Mouse (Mus musculus): Measurements from ENCODE around the gene AI464131. TPM values are rescaled to one million over a fixed set of nuclear protein-coding genes. Genes with fewer than 3 reads are reported as not detected.
A peak's percentile ranks its signal among the peaks of the same experiment; 100 is the strongest.

Gene AI464131
- polyA plus RNA-seq, 1 experiment from 2014 or later: 1.3 TPM

GRCm38 (mm10) chr4:41522788-41523187 is 19.9 kb upstream of the AI464131 start:
- no peak overlapping the region for H3K9ac ChIP-seq
- ATAC-seq (ENCODE audit: insufficient read depth): no peak
- no peaks in the 10 kb centered on the region for H3K36me3 ChIP-seq (replicated peaks)
- H3K9me3 ChIP-seq (replicated peaks): no peaks in the 10 kb centered on the region
- no peaks in the 10 kb centered on the region for H3K4me1 ChIP-seq (replicated peaks)
- peaks cover 9% of the 10 kb centered on the region; the same call in 1 of the 2 replicates for H3K27me3 ChIP-seq
- WGBS (ENCODE audit: insufficient replicate concordance): 48% methylated on average over 5 of the region's 5 CpGs
- no peak overlapping the region for H3K4me3 ChIP-seq (replicated peaks)
- no peak overlapping the region for H3K27ac ChIP-seq (replicated peaks)
- no peak overlapping the region for H3K4me2 ChIP-seq

GRCm38 (mm10) chr4:41522136-41522535 is 19.3 kb upstream of the AI464131 start:
- no peak overlapping the region for H3K4me2 ChIP-seq
- no peak overlapping the region for H3K27ac ChIP-seq (replicated peaks)
- no peaks in the 10 kb centered on the region for H3K9me3 ChIP-seq (replicated peaks)
- no peak overlapping the region for H3K4me3 ChIP-seq (replicated peaks)
- no peaks in the 10 kb centered on the region for H3K4me1 ChIP-seq (replicated peaks)
- 73% methylated on average over 6 of the region's 6 CpGs for WGBS (ENCODE audit: insufficient replicate concordance)
- ATAC-seq (ENCODE audit: insufficient read depth): no peak
- no peak overlapping the region for H3K9ac ChIP-seq
- H3K36me3 ChIP-seq (replicated peaks): no peaks in the 10 kb centered on the region
- H3K27me3 ChIP-seq: peaks cover 7% of the 10 kb centered on the region; the same call in 1 of the 2 replicates

GRCm38 (mm10) chr4:41520641-41521040 is 17.8 kb upstream of the AI464131 start:
- WGBS (ENCODE audit: insufficient replicate concordance): 43% methylated on average over 14 of the region's 14 CpGs
- no peak overlapping the region for H3K9ac ChIP-seq
- no peak overlapping the region for H3K4me3 ChIP-seq (replicated peaks)
- no peaks in the 10 kb centered on the region for H3K4me1 ChIP-seq (replicated peaks)
- 0 out of 2 replicates have a peak, but pooled peaks cover 5% of the 10 kb centered on the region for H3K27me3 ChIP-seq
- no peak for ATAC-seq (ENCODE audit: insufficient read depth)
- H3K36me3 ChIP-seq (replicated peaks): no peaks in the 10 kb centered on the region
- H3K9me3 ChIP-seq (replicated peaks): no peaks in the 10 kb centered on the region
- H3K27ac ChIP-seq (replicated peaks): no peak overlapping the region
- no peak overlapping the region for H3K4me2 ChIP-seq

- Histone ChIP-seq H3K9ac (no peak overlapping the region), H3K9me3 (replicated peaks) (no peaks in the 10 kb centered on the region), H3K27ac (replicated peaks) (no peak overlapping the region), H3K4me3 (replicated peaks) (no peak overlapping the region), H3K4me1 (replicated peaks) (no peaks in the 10 kb centered on the region), H3K36me3 (replicated peaks) (no peaks in the 10 kb centered on the region), H3K27me3 (0 out of 2 replicates have a peak, but pooled peaks cover 12% of the 10 kb centered on the region), H3K4me2 (no peak overlapping the region)
- WGBS (ENCODE audit: insufficient replicate concordance): 74% methylated on average over 5 of the region's 5 CpGs
- ATAC-seq (ENCODE audit: insufficient read depth): no peak
These were observed 16.3 kb upstream of the AI464131 start for GRCm38 (mm10) chr4:41519195-41519594.

GRCm38 (mm10) chr4:41518349-41518748 is 15.5 kb upstream of the AI464131 start:
- 72% methylated on average over 7 of the region's 7 CpGs for WGBS (ENCODE audit: insufficient replicate concordance)
- ATAC-seq (ENCODE audit: insufficient read depth): no peak
- H3K4me3 ChIP-seq (replicated peaks): no peak overlapping the region

GRCm38 (mm10) chr4:41517233-41517632 is 14.4 kb upstream of the AI464131 start, which contains the start of gene 1110017D15Rik:
Gene 1110017D15Rik (minus strand): TSS chr4:41517333.
- Histone ChIP-seq H3K36me3 (replicated peaks) (no peaks in the 10 kb centered on the region), H3K4me3 (replicated peaks) (no peak within 1 kb of the TSS), H3K9ac (no peak within 1 kb of the TSS), H3K27me3 (peaks cover 25% of the 10 kb centered on the region), H3K27ac (replicated peaks) (no peak within 1 kb of the TSS), H3K9me3 (replicated peaks) (no peaks in the 10 kb centered on the region), H3K4me2 (no peak within 1 kb of the TSS), H3K4me1 (replicated peaks) (no peaks in the 10 kb centered on the region)
- WGBS (ENCODE audit: insufficient replicate concordance): 51% methylated on average over 2 of the region's 2 CpGs
- no peak for ATAC-seq (ENCODE audit: insufficient read depth)

More at GRCm38 (mm10) chr4:41518349-41518748, 15.5 kb upstream of the AI464131 start:
- Histone ChIP-seq H3K9ac (no peak overlapping the region), H3K36me3 (replicated peaks) (no peaks in the 10 kb centered on the region), H3K27me3 (peaks cover 17% of the 10 kb centered on the region), H3K9me3 (replicated peaks) (no peaks in the 10 kb centered on the region), H3K27ac (replicated peaks) (no peak overlapping the region), H3K4me2 (no peak overlapping the region), H3K4me1 (replicated peaks) (no peaks in the 10 kb centered on the region)

GRCm38 (mm10) chr4:41513714-41514113 is 10.8 kb upstream of the AI464131 start:
- no peak overlapping the region for H3K4me3 ChIP-seq (replicated peaks)
- H3K27ac ChIP-seq (replicated peaks): no peak overlapping the region
- no peaks in the 10 kb centered on the region for H3K9me3 ChIP-seq (replicated peaks)
- WGBS (ENCODE audit: insufficient replicate concordance): 19% methylated on average over 8 of the region's 8 CpGs
- no peak for ATAC-seq (ENCODE audit: insufficient read depth)
- peaks cover 36% of the 10 kb centered on the region for H3K27me3 ChIP-seq
- H3K4me2 ChIP-seq: no peak overlapping the region
- no peak overlapping the region for H3K9ac ChIP-seq
- no peaks in the 10 kb centered on the region for H3K4me1 ChIP-seq (replicated peaks)
- H3K36me3 ChIP-seq (replicated peaks): no peaks in the 10 kb centered on the region

- H3K9me3 ChIP-seq (replicated peaks): no peaks in the 10 kb centered on the region
- H3K4me2 ChIP-seq: no peak overlapping the region
- WGBS (ENCODE audit: insufficient replicate concordance): 35% methylated on average over 4 of the region's 4 CpGs
- H3K9ac ChIP-seq: no peak overlapping the region
- no peak overlapping the region for H3K4me3 ChIP-seq (replicated peaks)
- peaks cover 40% of the 10 kb centered on the region for H3K27me3 ChIP-seq
- no peak for ATAC-seq (ENCODE audit: insufficient read depth)
- H3K27ac ChIP-seq (replicated peaks): no peak overlapping the region
- no peaks in the 10 kb centered on the region for H3K36me3 ChIP-seq (replicated peaks)
- H3K4me1 ChIP-seq (replicated peaks): no peaks in the 10 kb centered on the region
These were observed 10.4 kb upstream of the AI464131 start for GRCm38 (mm10) chr4:41513309-41513708.

GRCm38 (mm10) chr4:41507998-41508397 is 5.1 kb upstream of the AI464131 start:
- peaks cover 52% of the 10 kb centered on the region for H3K27me3 ChIP-seq
- H3K4me2 ChIP-seq: no peak overlapping the region

GRCm38 (mm10) chr4:41507326-41507924 is 4.5 kb upstream of the AI464131 start:
- Histone ChIP-seq H3K4me1 (replicated peaks) (peaks cover 27% of the 10 kb centered on the region), H3K4me3 (replicated peaks) (peak overlapping the region; percentile 51), H3K27ac (replicated peaks) (no peak overlapping the region), H3K36me3 (replicated peaks) (no peaks in the 10 kb centered on the region), H3K9ac (no peak overlapping the region), H3K27me3 (peaks cover 55% of the 10 kb centered on the region), H3K4me2 (peak overlapping the region; percentile 78), H3K9me3 (replicated peaks) (no peaks in the 10 kb centered on the region)
- WGBS (ENCODE audit: insufficient replicate concordance): 11% methylated on average over 22 of the region's 22 CpGs
- ATAC-seq (ENCODE audit: insufficient read depth): no peak

More at GRCm38 (mm10) chr4:41507998-41508397, 5.1 kb upstream of the AI464131 start:
- ATAC-seq (ENCODE audit: insufficient read depth): no peak
- Histone ChIP-seq H3K27ac (replicated peaks) (no peak overlapping the region), H3K4me1 (replicated peaks) (peaks cover 21% of the 10 kb centered on the region), H3K36me3 (replicated peaks) (no peaks in the 10 kb centered on the region), H3K4me3 (replicated peaks) (no peak overlapping the region), H3K9ac (no peak overlapping the region), H3K9me3 (replicated peaks) (no peaks in the 10 kb centered on the region)
- 46% methylated on average over 7 of the region's 7 CpGs for WGBS (ENCODE audit: insufficient replicate concordance)

- Histone ChIP-seq H3K9me3 (replicated peaks) (no peaks in the 10 kb centered on the region), H3K4me1 (replicated peaks) (peaks cover 32% of the 10 kb centered on the region), H3K4me2 (peak overlapping the region; percentile 78), H3K36me3 (replicated peaks) (no peaks in the 10 kb centered on the region), H3K27me3 (peaks cover 55% of the 10 kb centered on the region), H3K27ac (replicated peaks) (no peak overlapping the region), H3K9ac (0 out of 2 replicates have a peak overlapping the region, but pooled peaks have one; percentile 20), H3K4me3 (replicated peaks) (peak overlapping the region; percentile 51)
- no peak for ATAC-seq (ENCODE audit: insufficient read depth)
- under 1% methylated on average over 29 of the region's 29 CpGs for WGBS (ENCODE audit: insufficient replicate concordance)
These were observed 4.0 kb upstream of the AI464131 start for GRCm38 (mm10) chr4:41506906-41507305.

GRCm38 (mm10) chr4:41506156-41506555 is 3.3 kb upstream of the AI464131 start:
- WGBS (ENCODE audit: insufficient replicate concordance): 12% methylated on average over 13 of the region's 13 CpGs
- Histone ChIP-seq H3K9ac (no peak overlapping the region), H3K4me3 (replicated peaks) (no peak overlapping the region), H3K4me1 (replicated peaks) (peaks cover 32% of the 10 kb centered on the region), H3K4me2 (peak overlapping the region; percentile 78), H3K36me3 (replicated peaks) (no peaks in the 10 kb centered on the region), H3K9me3 (replicated peaks) (no peaks in the 10 kb centered on the region), H3K27ac (replicated peaks) (no peak overlapping the region), H3K27me3 (peaks cover 59% of the 10 kb centered on the region)
- no peak for ATAC-seq (ENCODE audit: insufficient read depth)

Measured in liver, embryonic 15.5 days (tissue).